Mouse (Mus musculus) liver, embryonic 12.5 days (tissue): ENCODE measurements at regions not wholly inside any gene's neighbourhood (a gene's known extent, or its start where the extent isn't known, plus 50 kb on each side); places are given as distances from the start of the nearest gene placed in this dataset.

Source experiments
- ATAC-seq: fragments of 200-750 bp; cut with Nextera tagmentation; 2 replicates; pipeline ENCODE4 v1.8.0; 2017; ENCODE audit warnings: moderate number of reproducible peaks, mild to moderate bottlenecking, moderate library complexity
- H3K27ac ChIP-seq: fragments of 300-500 bp; sonication (generic); 2 replicates; pipeline ENCODE4 v1.5.1; 2016; ENCODE audit warnings: mild to moderate bottlenecking
- H3K27me3 ChIP-seq: fragments of 300-500 bp; sonication (generic); replicated peaks from 2 replicates; pipeline ENCODE4 v1.6.1; 2016; ENCODE audit warnings: mild to moderate bottlenecking, moderate library complexity
- H3K36me3 ChIP-seq: fragments of 300-500 bp; sonication (generic); 2 replicates; pipeline ENCODE4 v1.6.1; 2016; ENCODE audit warnings: mild to moderate bottlenecking, moderate library complexity
- H3K4me1 ChIP-seq: fragments of 300-500 bp; sonication (generic); 2 replicates; pipeline ENCODE4 v1.6.1; 2016
- H3K4me2 ChIP-seq: fragments of 300-500 bp; sonication (generic); 2 replicates; pipeline ENCODE4 v1.6.1; 2016; ENCODE audit warnings: mild to moderate bottlenecking, moderate library complexity
- H3K4me3 ChIP-seq: fragments of 300-500 bp; sonication (generic); 2 replicates; pipeline ENCODE4 v1.5.1; 2016; ENCODE audit warnings: mild to moderate bottlenecking, moderate library complexity
- H3K9ac ChIP-seq: fragments of 300-500 bp; sonication (generic); 2 replicates; pipeline ENCODE4 v1.6.1; 2016; ENCODE audit warnings: mild to moderate bottlenecking, moderate library complexity
- H3K9me3 ChIP-seq: fragments of 300-500 bp; sonication (generic); replicated peaks from 2 replicates; pipeline ENCODE4 v1.6.1; 2016; ENCODE audit warnings: mild to moderate bottlenecking, moderate library complexity
- WGBS: fragments of 180-500 bp; shearing (Covaris S2); methylation state at CpG from one replicate; pipeline ENCODE4 v1.1.7; 2016; ENCODE audit not compliant: insufficient replicate concordance; 5-methylcytosine and 5-hydroxymethylcytosine counted together

DNA sequence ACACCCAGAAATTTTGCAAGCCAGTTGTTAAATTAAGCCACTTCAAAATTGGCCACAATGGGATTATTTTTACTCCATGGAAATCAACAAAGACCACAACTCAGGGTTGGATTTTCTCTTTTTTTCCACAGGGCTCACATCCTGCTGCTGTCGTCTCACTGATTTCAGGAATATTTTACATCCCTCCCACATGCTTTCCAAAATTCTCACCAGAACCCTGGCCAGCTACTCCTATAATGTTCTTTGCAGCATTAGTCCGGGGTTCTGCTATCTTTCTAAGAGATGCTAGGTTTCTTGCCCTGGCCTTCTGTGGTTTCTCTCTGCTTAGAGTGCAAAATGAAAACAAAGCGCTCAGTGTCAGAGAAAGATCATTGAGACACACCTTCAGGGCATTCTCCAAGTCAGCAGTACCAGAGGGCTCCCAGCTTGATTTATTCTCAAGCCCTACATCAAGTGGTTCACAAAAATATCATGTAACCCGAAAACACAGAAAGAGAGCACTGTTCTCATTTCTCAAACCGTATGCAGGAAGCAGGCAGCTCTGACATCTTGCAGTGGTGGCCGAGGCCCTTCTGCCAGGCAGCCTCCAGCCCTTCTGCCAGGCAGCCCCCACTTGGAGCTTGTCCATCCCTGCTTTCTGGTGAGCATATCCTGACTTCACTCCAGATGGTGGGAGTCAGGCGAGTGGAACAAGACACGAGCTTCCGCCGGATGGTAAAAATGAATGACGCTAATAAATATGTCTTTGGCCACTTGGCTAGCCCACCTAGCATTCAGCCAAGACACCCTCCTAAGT, 158.1 kb upstream of the Cdyl start:
- Histone ChIP-seq H3K36me3 (no peaks in the 10 kb centered on the region), H3K27me3 (no peaks in the 10 kb centered on the region), H3K9me3 (no peaks in the 10 kb centered on the region), H3K4me2 (no peak overlapping the region), H3K4me1 (no peaks in the 10 kb centered on the region), H3K4me3 (no peak overlapping the region), H3K27ac (no peak overlapping the region), H3K9ac (no peak overlapping the region)
- ATAC-seq: no peak
- WGBS: 67% methylated on average over 11 of the region's 11 CpGs

DNA sequence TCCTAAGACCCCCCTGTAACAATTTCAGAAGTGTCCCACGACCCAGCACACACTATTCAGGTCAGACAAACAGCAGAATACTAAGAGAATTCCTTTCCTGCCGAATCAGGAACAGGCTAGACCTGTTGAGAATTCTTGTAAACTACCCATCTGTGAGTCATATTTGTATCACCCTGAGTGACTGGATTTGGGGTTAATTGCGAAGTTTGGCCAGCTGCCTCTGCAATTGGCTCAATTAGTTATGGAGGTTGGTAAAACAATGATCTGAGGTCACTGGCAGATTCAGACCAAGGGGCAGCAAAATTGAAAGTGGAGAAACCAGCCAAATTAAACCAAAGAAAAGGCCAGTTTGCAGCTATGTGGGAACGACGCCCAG, 157.5 kb upstream of the Cdyl start:
- no peak for ATAC-seq
- Histone ChIP-seq H3K4me2 (no peak overlapping the region), H3K27me3 (no peaks in the 10 kb centered on the region), H3K27ac (no peak overlapping the region), H3K4me3 (no peak overlapping the region), H3K9me3 (no peaks in the 10 kb centered on the region), H3K4me1 (no peaks in the 10 kb centered on the region), H3K9ac (no peak overlapping the region), H3K36me3 (no peaks in the 10 kb centered on the region)
- 60% methylated on average over 5 of the region's 5 CpGs for WGBS

DNA sequence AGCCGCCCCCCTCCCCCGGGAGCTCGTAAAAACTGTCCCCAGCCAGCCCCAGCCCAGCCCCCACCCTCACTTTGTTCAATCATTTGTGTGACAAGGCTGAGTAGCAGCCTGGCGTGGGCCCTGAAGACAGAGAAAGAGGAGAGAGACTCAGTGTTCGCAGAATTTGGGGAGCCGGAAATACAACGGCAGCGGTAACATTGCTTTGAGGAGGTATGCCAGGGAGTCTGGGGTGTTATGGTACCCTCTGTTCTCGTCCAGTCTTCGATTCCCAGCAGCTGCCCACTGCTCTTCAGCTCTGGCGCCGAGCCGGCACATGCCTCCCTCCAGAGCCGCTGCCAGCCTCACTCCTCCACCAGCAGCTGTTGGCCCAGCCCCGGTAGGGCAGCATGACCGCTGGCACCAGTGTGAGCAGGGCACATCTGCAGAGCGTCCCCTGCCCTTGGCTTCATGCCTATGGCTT, 156.2 kb upstream of the Cdyl start:
- Histone ChIP-seq H3K4me2 (no peak overlapping the region), H3K4me1 (peaks cover 2% of the 10 kb centered on the region; the same call in 1 of the 2 replicates), H3K4me3 (no peak overlapping the region), H3K27ac (no peak overlapping the region), H3K36me3 (no peaks in the 10 kb centered on the region), H3K27me3 (no peaks in the 10 kb centered on the region), H3K9ac (no peak overlapping the region), H3K9me3 (no peaks in the 10 kb centered on the region)
- WGBS: 75% methylated on average over 17 of the region's 17 CpGs
- ATAC-seq: no peak

DNA sequence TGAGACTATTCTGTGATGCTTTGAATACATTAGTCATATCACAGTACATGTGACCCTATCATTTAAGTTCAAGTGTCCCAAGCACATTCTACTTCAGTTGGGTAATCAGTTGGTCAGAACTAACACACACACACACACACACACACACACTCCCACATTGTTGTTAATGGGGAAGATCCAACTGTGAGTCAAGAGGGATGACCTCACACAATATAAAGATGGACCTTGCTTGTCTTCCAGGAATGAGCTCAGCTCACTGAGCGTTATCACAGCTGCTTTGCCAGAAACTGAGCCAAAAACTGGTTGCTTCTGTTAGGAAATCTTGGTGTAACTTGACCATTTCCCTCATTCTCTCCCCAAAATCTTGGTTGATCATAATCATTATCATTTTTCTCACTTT, 152.4 kb upstream of the Cdyl start:
- Histone ChIP-seq H3K4me3 (no peak overlapping the region), H3K4me2 (no peak overlapping the region), H3K9ac (no peak overlapping the region), H3K27ac (no peak overlapping the region), H3K36me3 (no peaks in the 10 kb centered on the region), H3K4me1 (peaks cover 9% of the 10 kb centered on the region; the same call in 1 of the 2 replicates), H3K27me3 (no peaks in the 10 kb centered on the region), H3K9me3 (no peaks in the 10 kb centered on the region)
- WGBS: 74% methylated on average over 1 of the region's 1 CpGs
- ATAC-seq: no peak

DNA sequence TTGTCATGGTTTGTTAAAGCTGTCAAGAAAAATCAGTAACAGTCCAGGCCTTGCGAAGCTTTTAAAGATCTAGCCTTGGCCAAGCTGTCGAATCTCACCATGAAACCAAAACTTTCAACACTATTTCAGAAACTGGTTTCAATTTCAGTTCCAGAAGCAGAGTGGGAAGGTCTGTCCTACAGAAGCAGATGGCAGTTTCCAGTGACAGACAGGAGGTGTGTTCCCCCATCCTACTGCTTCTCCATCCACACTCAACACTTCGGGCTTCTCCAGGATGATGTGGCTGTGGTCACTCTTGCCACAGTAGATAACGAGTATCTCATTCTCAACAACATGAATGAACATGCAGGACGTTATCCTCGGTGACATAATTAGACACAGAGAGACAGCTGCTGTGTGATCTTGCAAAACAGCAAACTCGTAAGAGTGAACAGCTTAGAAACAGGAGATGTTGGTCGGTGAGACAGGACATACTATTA, 147.6 kb upstream of the Cdyl start:
- Histone ChIP-seq H3K27me3 (no peaks in the 10 kb centered on the region), H3K36me3 (no peaks in the 10 kb centered on the region), H3K27ac (no peak overlapping the region), H3K9me3 (no peaks in the 10 kb centered on the region), H3K4me3 (no peak overlapping the region), H3K4me1 (peaks cover 9% of the 10 kb centered on the region; the same call in 1 of the 2 replicates), H3K9ac (no peak overlapping the region), H3K4me2 (no peak overlapping the region)
- 31% methylated on average over 8 of the region's 8 CpGs for WGBS
- ATAC-seq: no peak

DNA sequence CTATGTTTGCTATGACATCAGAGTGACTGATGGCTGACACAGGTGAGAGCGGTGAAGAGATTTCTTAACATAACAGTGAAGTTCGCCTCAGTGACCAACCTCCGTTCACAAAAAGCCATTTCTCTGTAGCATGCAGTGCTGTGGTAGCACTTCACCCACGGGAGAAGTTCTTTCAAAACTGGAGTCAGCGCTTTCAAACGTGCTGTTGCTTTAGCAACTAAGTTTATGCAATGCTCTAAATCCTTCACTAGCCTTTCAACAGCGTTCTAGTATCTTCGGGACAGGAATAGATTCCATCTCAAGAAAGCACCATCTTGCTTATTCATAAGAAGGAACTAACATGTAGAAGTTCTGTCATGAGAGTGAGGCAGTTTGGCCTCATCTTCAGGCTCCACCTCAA, 146.5 kb upstream of the Cdyl start:
- no peak for ATAC-seq
- Histone ChIP-seq H3K4me2 (no peak overlapping the region), H3K27me3 (no peaks in the 10 kb centered on the region), H3K4me1 (peaks cover 9% of the 10 kb centered on the region; the same call in 1 of the 2 replicates), H3K4me3 (no peak overlapping the region), H3K36me3 (no peaks in the 10 kb centered on the region), H3K9ac (no peak overlapping the region), H3K9me3 (no peaks in the 10 kb centered on the region), H3K27ac (no peak overlapping the region)
- 64% methylated on average over 8 of the region's 8 CpGs for WGBS

DNA sequence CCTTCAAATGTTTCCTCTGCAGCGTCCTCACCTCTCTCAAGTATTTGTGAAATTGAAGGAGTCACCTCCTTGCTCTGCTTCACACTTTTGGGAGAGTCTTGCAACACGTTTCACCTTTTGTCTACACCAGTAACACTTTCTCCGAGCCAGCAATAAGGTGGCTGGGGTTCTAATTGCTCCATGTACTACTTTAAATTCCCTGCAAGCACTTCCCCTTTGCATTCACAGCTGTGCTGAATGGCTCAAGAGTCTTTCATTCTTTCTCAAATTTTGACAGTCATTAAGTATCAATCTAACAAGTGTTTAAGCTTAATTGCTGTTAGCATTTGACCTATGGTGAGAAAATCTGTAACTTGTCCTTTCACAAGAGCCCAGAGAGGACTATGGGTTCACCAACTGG, 144.3 kb upstream of the Cdyl start:
- Histone ChIP-seq H3K36me3 (no peaks in the 10 kb centered on the region), H3K4me2 (no peak overlapping the region), H3K9ac (no peak overlapping the region), H3K9me3 (no peaks in the 10 kb centered on the region), H3K27ac (no peak overlapping the region), H3K4me3 (no peak overlapping the region), H3K4me1 (0 out of 2 replicates have a peak, but pooled peaks cover 6% of the 10 kb centered on the region), H3K27me3 (no peaks in the 10 kb centered on the region)
- 42% methylated on average over 3 of the region's 3 CpGs for WGBS
- no peak for ATAC-seq

DNA sequence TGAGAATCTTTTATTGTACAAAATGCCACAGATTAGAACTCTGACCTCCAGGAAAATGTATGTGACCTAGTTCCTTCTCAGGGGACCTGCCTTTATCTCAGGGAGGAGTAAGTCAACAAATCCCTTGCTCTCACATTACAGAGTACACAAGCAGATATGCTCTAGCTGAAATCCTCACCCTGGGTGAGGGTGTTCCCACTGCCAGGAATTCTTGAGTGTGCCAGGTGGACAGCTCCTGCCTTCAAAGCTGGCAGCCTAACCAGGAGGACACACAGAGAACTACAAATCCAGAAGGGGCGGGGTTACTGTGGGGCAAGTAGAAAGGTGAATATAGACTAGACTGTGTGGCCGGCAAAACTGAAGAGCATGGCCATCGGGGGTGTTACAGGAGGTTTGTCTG, 141.9 kb upstream of the Cdyl start:
- Histone ChIP-seq H3K4me3 (no peak overlapping the region), H3K36me3 (no peaks in the 10 kb centered on the region), H3K4me1 (no peaks in the 10 kb centered on the region), H3K9me3 (no peaks in the 10 kb centered on the region), H3K9ac (no peak overlapping the region), H3K4me2 (no peak overlapping the region), H3K27me3 (no peaks in the 10 kb centered on the region), H3K27ac (no peak overlapping the region)
- no peak for ATAC-seq
- 61% methylated on average over 3 of the region's 3 CpGs for WGBS

DNA sequence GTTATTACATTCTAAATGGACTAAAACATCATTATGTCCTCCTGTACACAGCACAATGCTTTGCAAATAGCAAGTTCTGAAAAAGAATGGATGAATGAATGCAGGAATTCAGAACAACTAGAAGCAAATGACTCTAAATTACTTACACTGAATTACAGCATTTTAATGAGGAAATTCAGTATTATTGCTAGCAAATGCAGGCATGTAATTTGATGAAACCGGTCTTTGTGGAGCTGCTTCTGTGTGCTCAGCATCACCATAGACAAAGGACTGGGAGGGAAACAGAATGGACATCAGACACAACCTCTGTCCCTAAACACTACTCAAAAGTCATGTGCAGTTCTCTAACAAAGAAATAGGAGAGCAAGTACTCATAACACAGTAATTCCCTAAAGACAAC, 137.4 kb upstream of the Cdyl start:
- H3K4me3 ChIP-seq: no peak overlapping the region

DNA sequence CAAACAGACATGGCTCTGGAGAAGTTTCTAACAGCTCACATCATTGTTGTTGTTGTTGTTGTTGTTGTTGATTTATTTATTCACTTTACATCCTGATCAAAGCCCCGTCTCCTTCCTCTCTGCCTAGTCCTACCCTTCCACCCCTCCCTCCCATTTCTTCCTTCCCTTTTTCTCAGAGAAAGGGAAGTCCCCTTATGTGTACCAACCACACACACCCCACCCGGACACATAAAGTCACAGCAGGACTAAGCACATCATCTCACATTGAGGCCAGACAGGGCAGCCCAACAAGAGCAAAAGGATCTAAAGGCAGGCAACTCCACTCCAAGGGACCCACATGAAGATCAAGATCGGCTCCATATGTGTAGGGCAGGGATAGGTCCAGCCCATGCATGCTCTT, 130.1 kb upstream of the Cdyl start:
- no peaks in the 10 kb centered on the region for H3K27me3 ChIP-seq
- no peak overlapping the region for H3K27ac ChIP-seq
- no peak for ATAC-seq
- no peak overlapping the region for H3K4me2 ChIP-seq
- no peak overlapping the region for H3K4me3 ChIP-seq
- no peak overlapping the region for H3K9ac ChIP-seq
- H3K4me1 ChIP-seq: no peaks in the 10 kb centered on the region
- H3K36me3 ChIP-seq: no peaks in the 10 kb centered on the region
- 52% methylated on average over 3 of the region's 3 CpGs for whole genome bisulfite sequencing
- no peaks in the 10 kb centered on the region for H3K9me3 ChIP-seq

More for the DNA sequence above, 137.4 kb upstream of the Cdyl start:
- no peaks in the 10 kb centered on the region for H3K9me3 ChIP-seq
- no peaks in the 10 kb centered on the region for H3K4me1 ChIP-seq
- ATAC-seq: no peak
- no peaks in the 10 kb centered on the region for H3K36me3 ChIP-seq
- no peak overlapping the region for H3K9ac ChIP-seq
- no peak overlapping the region for H3K27ac ChIP-seq
- no peak overlapping the region for H3K4me2 ChIP-seq
- 83% methylated on average over 1 of the region's 1 CpGs for WGBS
- no peaks in the 10 kb centered on the region for H3K27me3 ChIP-seq

DNA sequence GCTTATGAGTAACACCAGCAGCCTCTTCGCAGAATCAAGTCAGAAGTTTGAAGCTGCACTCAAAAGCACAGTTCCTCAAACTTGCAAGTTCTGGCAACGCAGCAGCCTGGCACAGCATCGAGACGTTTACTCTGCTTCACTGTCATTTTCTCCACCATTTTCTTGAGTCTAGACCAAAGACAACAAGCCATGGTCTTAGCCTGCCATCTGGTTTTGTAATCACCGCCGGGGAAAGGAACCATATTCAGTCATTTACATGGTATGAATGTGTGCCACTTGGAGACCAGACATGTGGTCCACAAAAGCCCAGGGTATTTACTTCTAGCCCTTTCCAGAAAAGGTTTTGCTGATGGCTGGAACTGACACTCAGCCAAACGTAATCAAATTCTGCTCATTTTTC, 122.5 kb upstream of the Cdyl start:
- H3K36me3 ChIP-seq: no peaks in the 10 kb centered on the region
- no peak overlapping the region for H3K27ac ChIP-seq
- ATAC-seq: no peak
- H3K4me1 ChIP-seq: peaks cover 14% of the 10 kb centered on the region; the same call in 1 of the 2 replicates
- no peaks in the 10 kb centered on the region for H3K9me3 ChIP-seq
- no peak overlapping the region for H3K9ac ChIP-seq
- 74% methylated on average over 7 of the region's 7 CpGs for WGBS
- no peak overlapping the region for H3K4me2 ChIP-seq
- no peaks in the 10 kb centered on the region for H3K27me3 ChIP-seq
- H3K4me3 ChIP-seq: no peak overlapping the region

DNA sequence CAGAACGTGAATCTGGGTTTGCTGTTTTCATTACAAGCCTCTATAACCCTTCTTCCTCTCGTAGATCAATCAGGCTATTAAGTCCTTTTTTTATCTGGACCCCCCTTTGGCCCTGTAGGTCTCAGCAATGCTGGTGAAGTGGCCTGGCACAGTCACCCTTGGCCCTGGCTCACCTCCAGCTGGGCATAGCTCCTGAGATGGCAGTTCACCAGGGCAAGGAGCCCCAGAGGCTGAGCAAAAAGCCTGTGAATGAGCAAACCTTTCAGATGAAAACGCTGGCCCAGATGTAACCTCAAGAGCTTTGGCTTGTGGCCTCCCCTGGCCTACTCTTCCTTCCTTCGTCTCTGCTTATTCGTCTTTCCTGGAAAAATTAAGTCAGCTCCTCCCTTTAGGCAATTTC, 121.7 kb upstream of the Cdyl start:
- 57% methylated on average over 5 of the region's 5 CpGs for WGBS
- no peaks in the 10 kb centered on the region for H3K36me3 ChIP-seq
- H3K4me2 ChIP-seq: no peak overlapping the region
- no peaks in the 10 kb centered on the region for H3K27me3 ChIP-seq
- no peak overlapping the region for H3K4me3 ChIP-seq
- H3K27ac ChIP-seq: no peak overlapping the region
- peaks cover 14% of the 10 kb centered on the region; the same call in 1 of the 2 replicates for H3K4me1 ChIP-seq
- no peak overlapping the region for H3K9ac ChIP-seq
- ATAC-seq: no peak
- H3K9me3 ChIP-seq: no peaks in the 10 kb centered on the region
